Mouse (Mus musculus): ENCODE measurements around the gene Agtr1a.

DNA sequence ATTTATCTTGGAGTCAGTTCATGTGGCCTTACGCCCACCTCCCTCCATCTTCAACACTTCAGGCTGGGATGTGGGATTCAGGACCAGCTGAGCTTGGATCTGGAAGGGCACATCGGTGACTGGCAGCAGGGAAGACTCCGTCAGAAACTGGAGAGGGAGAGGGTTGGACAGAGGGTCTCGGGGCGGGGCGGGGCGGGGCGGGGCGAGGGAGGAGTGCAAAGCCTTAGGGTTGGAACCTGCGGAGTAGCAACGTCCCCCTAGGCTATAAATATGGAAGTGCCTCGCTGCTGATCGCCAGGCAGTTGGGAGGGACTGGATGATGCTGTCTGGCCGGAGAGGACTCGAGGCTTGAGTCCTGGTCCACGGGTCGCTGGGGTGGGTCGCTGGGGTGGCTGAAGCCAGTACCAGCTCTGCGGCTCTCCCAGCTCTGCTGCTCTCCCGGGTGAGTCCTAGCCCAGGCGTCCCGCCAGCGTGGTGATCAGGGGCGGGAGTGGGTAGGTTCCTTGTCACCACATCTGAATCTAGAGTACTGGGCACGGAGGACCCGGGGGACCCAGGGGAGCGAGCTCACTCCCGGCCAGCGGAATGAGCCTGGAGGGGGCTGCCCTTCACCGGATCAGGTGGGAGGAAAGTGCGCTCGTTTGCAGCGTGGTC lies at the start of gene Agtr1a:
- TF ChIP-seq EP300 (optimal IDR thresholded peaks at IDR 0.05), result no peak
- TF ChIP-seq CTCF (IDR thresholded peaks at IDR 0.05; ENCODE audit: low read depth), result no peak

Measured in stomach, postnatal 0 days (tissue).